Mouse (Mus musculus) forebrain, postnatal 0 days (tissue): ENCODE measurements around the gene Ssh2. TPM values are rescaled to one million over a fixed set of nuclear protein-coding genes. Genes with fewer than 3 reads are reported as not detected.

Source experiments
- ATAC-seq: fragments of 200-750 bp; cut with Nextera tagmentation; 2 replicates; pipeline ENCODE4 v1.8.0; 2017; ENCODE audit warnings: mild to moderate bottlenecking, moderate library complexity
- DNase-seq: peaks from one replicate; pipeline ENCODE4 v3.0.0-alpha.2; 2015
- H3K27ac ChIP-seq: fragments of 300-500 bp; sonication (generic); 2 replicates; pipeline ENCODE4 v1.5.1; 2014; ENCODE audit warnings: low read depth, mild to moderate bottlenecking, antibody characterized with exemption, low read length, moderate library complexity, mixed read lengths
- H3K27me3 ChIP-seq: fragments of 300-500 bp; sonication (generic); 2 replicates; pipeline ENCODE4 v1.6.1; 2014; ENCODE audit warnings: mild to moderate bottlenecking, low read length, mixed read lengths; ENCODE audit not compliant: insufficient read depth
- H3K36me3 ChIP-seq: fragments of 300-500 bp; sonication (generic); 2 replicates; pipeline ENCODE4 v1.6.1; 2014; ENCODE audit warnings: mild to moderate bottlenecking, moderate library complexity; ENCODE audit not compliant: insufficient read depth
- H3K4me1 ChIP-seq: fragments of 300-500 bp; sonication (generic); 2 replicates; pipeline ENCODE4 v1.6.1; 2014; ENCODE audit warnings: antibody characterized with exemption; ENCODE audit not compliant: insufficient read depth
- H3K4me2 ChIP-seq: fragments of 300-500 bp; sonication (generic); 2 replicates; pipeline ENCODE4 v1.6.1; 2014; ENCODE audit warnings: low read depth, mild to moderate bottlenecking, moderate library complexity
- H3K4me3 ChIP-seq: fragments of 300-500 bp; sonication (generic); 2 replicates; pipeline ENCODE4 v1.5.1; 2014; ENCODE audit warnings: low read depth, low read length, mixed read lengths
- H3K9ac ChIP-seq: fragments of 300-500 bp; sonication (generic); 2 replicates; pipeline ENCODE4 v1.6.1; 2014; ENCODE audit warnings: mild to moderate bottlenecking
- H3K9me3 ChIP-seq: fragments of 300-500 bp; sonication (generic); 2 replicates; pipeline ENCODE4 v1.6.1; 2016; ENCODE audit warnings: low read length
- CTCF ChIP-seq: sonication (generic); IDR thresholded peaks from 2 replicates; pipeline ENCODE4 v1.5.1; 2016; ENCODE audit warnings: antibody characterized with exemption, control low read depth, low read depth
- WGBS: fragments of 180-500 bp; shearing (Covaris S2); extraction: QIAGEN DNeasy Blood & Tissue Kit; methylation state at CpG from one replicate; pipeline ENCODE4 v1.1.7; 2014; 5-methylcytosine and 5-hydroxymethylcytosine counted together
- polyA plus RNA-seq: library from polyadenylated mRNA; unstranded; fragments of >200 nt; fragmentation: Nextera tagmentation; extraction: Ambion mirVana; gene quantifications from 2 replicates; pipeline ENCODE4 v1.2.1, GENCODE M21; 2015
- total RNA-seq: library from RNA; depleted of rRNA; stranded (reverse); fragments of >200 nt; gene quantifications from 2 replicates; pipeline ENCODE4 v1.2.3, GENCODE M21; 2014

Ssh2 gene
- total and polyA plus RNA-seq, 2 experiments from 2014 or later: 12.7 to 40.2 TPM

DNA sequence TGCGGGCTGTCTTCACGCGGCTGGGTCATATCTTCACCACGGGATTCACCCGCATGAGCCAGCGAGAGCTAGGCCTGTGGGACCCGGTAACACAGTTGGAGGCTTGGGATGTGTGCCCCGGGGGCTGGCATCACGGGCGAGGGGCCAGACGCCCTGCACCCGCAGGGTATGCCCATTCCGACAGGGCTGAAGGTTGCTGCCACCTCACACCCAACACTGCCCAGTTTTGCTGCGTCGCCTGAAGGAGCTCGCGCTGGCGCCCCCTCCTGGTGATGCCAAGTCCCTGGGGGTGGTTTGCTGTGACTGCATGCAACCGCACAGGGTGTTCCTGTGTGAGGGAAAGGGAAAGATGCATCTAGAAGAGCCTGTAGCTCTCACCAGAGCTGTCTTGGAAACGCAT lies 251.7 kb downstream of the Ssh2 start:
- no peaks in the 10 kb centered on the region for H3K9me3 ChIP-seq
- H3K9ac ChIP-seq: no peak overlapping the region
- WGBS: 16% methylated on average over 20 of the region's 20 CpGs
- H3K36me3 ChIP-seq: peaks cover 27% of the 10 kb centered on the region
- ATAC-seq: peak; percentile 80
- H3K4me1 ChIP-seq: no peaks in the 10 kb centered on the region; the same call in 1 of the 2 replicates
- no peak overlapping the region for H3K27ac ChIP-seq
- TF ChIP-seq CTCF: peak; percentile 86
- no peaks in the 10 kb centered on the region; the same call in none of the 2 replicates for H3K27me3 ChIP-seq
- peak; percentile 76 for DNase-seq
- peak overlapping the region; percentile 11; the same call in 1 of the 2 replicates for H3K4me2 ChIP-seq
- no peak overlapping the region for H3K4me3 ChIP-seq

DNA sequence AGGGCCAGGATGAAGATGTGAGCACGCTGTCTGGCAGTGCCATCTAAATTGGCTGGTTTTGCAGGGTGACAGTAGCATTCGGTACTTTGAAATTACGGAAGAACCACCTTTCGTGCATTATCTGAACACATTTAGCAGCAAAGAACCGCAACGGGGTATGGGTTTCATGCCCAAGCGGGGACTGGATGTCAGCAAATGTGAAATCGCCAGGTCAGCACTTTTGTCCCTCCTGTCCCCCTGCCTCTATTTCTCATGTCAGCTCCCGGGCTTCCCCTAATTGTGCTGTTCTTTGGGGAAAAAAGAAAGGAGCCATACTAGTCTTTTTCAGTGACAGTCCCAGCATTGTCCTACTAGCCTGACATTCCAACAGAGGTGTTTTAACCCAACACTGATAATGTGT lies 252.3 kb downstream of the Ssh2 start:
- no peak for ATAC-seq
- Histone ChIP-seq H3K36me3 (peaks cover 33% of the 10 kb centered on the region), H3K27me3 (no peaks in the 10 kb centered on the region; the same call in none of the 2 replicates), H3K4me2 (no peak overlapping the region), H3K4me3 (no peak overlapping the region), H3K27ac (no peak overlapping the region), H3K9me3 (no peaks in the 10 kb centered on the region), H3K9ac (no peak overlapping the region), H3K4me1 (no peaks in the 10 kb centered on the region)
- 85% methylated on average over 9 of the region's 9 CpGs for WGBS
- no peak for TF ChIP-seq CTCF
- no peak for DNase-seq

DNA sequence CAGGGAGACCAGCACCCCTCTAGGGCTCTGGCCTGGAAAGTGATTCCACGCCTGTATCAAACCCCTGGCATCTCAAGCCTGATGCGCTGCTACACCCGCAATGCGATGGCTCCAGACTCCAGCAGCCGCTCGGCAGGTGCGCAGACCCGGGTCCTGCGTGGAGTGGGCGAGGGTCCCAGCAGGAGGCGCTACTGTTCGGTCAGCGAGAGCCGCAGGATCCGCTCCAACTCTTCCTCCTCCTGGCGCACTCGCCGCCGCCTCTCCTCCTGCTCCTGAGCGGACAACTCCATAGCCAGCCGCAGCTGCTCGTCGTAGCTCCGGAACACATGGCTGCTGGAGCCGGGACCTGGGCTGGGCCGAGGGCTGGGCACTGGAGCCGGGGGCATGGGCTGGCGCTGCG lies 255.3 kb downstream of the Ssh2 start:
- peaks cover 56% of the 10 kb centered on the region for H3K36me3 ChIP-seq
- no peak for ATAC-seq

DNA sequence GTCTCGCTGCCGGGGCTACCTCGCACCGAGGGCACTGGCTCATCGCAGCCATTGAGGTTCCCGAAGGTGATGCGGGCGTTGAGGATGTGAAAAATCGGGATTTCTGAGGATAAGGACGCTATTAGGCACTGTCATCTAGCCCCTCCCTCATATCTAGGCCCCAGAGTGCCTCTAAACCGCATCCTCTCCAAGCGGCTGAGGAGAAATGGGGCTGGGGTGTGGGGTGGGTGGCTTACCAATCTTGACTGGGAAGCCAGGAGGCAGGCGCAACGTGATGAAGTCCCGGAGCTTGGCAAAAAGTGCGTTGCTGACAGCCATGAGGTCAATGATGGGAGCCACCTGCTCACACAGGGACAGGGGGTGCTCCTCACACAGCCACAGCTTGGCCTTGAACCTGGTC lies 256.7 kb downstream of the Ssh2 start:
- no peaks in the 10 kb centered on the region for H3K4me1 ChIP-seq
- H3K27me3 ChIP-seq: no peaks in the 10 kb centered on the region
- no peak for TF ChIP-seq CTCF
- no peaks in the 10 kb centered on the region for H3K9me3 ChIP-seq
- DNase-seq: no peak
- ATAC-seq: no peak
- H3K27ac ChIP-seq: no peak overlapping the region
- H3K4me3 ChIP-seq: no peak overlapping the region
- no peak overlapping the region for H3K9ac ChIP-seq
- peaks cover 56% of the 10 kb centered on the region for H3K36me3 ChIP-seq
- H3K4me2 ChIP-seq: no peak overlapping the region
- WGBS: 91% methylated on average over 16 of the region's 16 CpGs

More for the DNA sequence above, 255.3 kb downstream of the Ssh2 start:
- H3K27me3 ChIP-seq: no peaks in the 10 kb centered on the region
- WGBS: 70% methylated on average over 29 of the region's 29 CpGs
- DNase-seq: no peak
- no peaks in the 10 kb centered on the region for H3K9me3 ChIP-seq
- H3K4me2 ChIP-seq: no peak overlapping the region
- no peak for TF ChIP-seq CTCF
- H3K4me3 ChIP-seq: no peak overlapping the region
- H3K9ac ChIP-seq: no peak overlapping the region
- H3K27ac ChIP-seq: no peak overlapping the region
- H3K4me1 ChIP-seq: no peaks in the 10 kb centered on the region

DNA sequence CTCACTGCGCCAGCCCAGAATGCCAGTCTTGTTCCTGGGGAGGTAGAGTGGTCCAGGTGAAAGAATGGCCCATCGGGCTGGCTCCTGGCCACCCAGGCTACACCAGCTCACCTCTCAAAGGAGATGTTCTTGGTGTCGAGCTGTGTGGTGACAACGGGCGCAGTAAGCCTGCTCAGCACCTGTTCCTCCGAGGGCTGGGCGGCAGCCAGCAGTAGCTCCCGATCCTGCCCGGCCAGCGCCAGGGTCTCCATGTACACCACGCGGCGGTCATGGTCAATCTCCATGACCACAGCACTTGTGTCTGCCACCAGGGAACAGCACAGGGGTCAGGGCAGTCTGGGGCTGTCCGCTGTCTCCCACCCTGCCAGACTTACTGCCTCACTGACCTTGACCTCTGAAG lies 260.1 kb downstream of the Ssh2 start:
- H3K9me3 ChIP-seq: no peaks in the 10 kb centered on the region
- ATAC-seq (no peak), DNase-seq (no peak)
- H3K4me3 ChIP-seq: no peak overlapping the region
- H3K4me1 ChIP-seq: no peaks in the 10 kb centered on the region
- no peak overlapping the region for H3K27ac ChIP-seq
- no peak for TF ChIP-seq CTCF
- H3K9ac ChIP-seq: no peak overlapping the region
- H3K27me3 ChIP-seq: no peaks in the 10 kb centered on the region
- WGBS: 92% methylated on average over 14 of the region's 14 CpGs
- H3K4me2 ChIP-seq: no peak overlapping the region
- H3K36me3 ChIP-seq: peaks cover 44% of the 10 kb centered on the region

DNA sequence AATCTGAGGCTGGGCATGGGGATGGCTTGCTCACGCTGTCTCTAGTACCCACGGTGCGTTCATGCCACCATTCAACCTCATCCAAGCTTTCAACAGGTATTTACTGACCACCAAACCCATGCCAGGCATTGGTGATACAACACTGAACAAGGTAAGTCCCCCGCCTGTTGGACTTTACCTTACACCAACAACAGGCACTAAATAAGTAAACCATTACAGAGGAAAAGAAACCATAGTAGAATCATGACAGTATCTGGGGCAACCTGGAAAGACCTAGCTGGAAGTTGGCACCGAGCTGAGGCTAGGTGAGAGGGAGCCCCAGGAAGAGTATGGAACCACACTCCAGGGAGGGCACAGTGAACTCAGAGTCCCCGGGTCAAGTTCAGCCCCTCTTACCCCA lies 260.8 kb downstream of the Ssh2 start:
- Histone ChIP-seq H3K36me3 (peaks cover 37% of the 10 kb centered on the region), H3K9me3 (no peaks in the 10 kb centered on the region), H3K9ac (no peak overlapping the region), H3K4me1 (no peaks in the 10 kb centered on the region), H3K4me2 (no peak overlapping the region), H3K4me3 (no peak overlapping the region), H3K27me3 (no peaks in the 10 kb centered on the region), H3K27ac (no peak overlapping the region)
- DNase-seq (no peak), ATAC-seq (no peak)
- 93% methylated on average over 6 of the region's 6 CpGs for WGBS
- TF ChIP-seq CTCF: no peak

DNA sequence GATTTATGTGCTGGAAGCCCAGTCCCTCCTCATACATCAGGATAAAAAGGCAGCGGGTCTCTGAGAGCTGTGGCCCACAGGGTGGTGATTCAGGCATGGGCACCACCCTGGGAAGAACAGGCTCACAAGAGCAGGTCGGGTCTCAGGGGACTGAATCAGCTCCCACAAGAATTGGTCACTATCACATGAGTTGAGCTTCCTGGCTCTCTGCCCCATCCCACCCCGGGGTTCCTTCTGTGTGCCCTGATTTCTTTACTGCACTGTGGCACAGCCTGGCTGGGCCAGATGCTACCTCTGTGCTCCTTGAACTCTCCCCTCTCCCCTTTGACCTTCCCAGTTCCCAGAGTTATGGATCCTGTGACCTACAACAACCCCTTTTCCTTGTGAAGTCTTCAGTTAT lies 267.0 kb downstream of the Ssh2 start:
- no peak for TF ChIP-seq CTCF
- no peaks in the 10 kb centered on the region for H3K27me3 ChIP-seq
- H3K9me3 ChIP-seq: no peaks in the 10 kb centered on the region
- no peak overlapping the region for H3K4me2 ChIP-seq
- DNase-seq: no peak
- H3K9ac ChIP-seq: no peak overlapping the region
- ATAC-seq: no peak
- H3K36me3 ChIP-seq: no peaks in the 10 kb centered on the region
- no peak overlapping the region for H3K4me3 ChIP-seq
- peaks cover 28% of the 10 kb centered on the region for H3K4me1 ChIP-seq
- no peak overlapping the region for H3K27ac ChIP-seq
- whole genome bisulfite sequencing: 74% methylated on average over 3 of the region's 3 CpGs
